Mouse (Mus musculus): ENCODE results near the gene Fhdc1.

Fhdc1 gene

GRCm38 (mm10) chr3:84474398-84474797 lies 5.8 kb downstream of the Fhdc1 start:
- DNase-seq: no peak

- DNase-seq: no peak
Observed at GRCm38 (mm10) chr3:84472955-84473354, 7.3 kb downstream of the Fhdc1 start.

- no peak for DNase-seq
Observed at GRCm38 (mm10) chr3:84472527-84472926, 7.7 kb downstream of the Fhdc1 start.

- DNase-seq: no peak
Observed at GRCm38 (mm10) chr3:84471146-84471545, 9.1 kb downstream of the Fhdc1 start.

GRCm38 (mm10) chr3:84468111-84468453 lies 12.1 kb downstream of the Fhdc1 start:
- DNase-seq: no peak

- no peak for DNase-seq
Observed at GRCm38 (mm10) chr3:84467419-84468110, 12.7 kb downstream of the Fhdc1 start.

GRCm38 (mm10) chr3:84465822-84466500 lies 14.3 kb downstream of the Fhdc1 start:
- no peak for DNase-seq

- DNase-seq: no peak
Observed at GRCm38 (mm10) chr3:84461687-84462086, 18.5 kb downstream of the Fhdc1 start.

GRCm38 (mm10) chr3:84460952-84461351 lies 19.3 kb downstream of the Fhdc1 start:
- no peak for DNase-seq

GRCm38 (mm10) chr3:84460499-84460898 lies 19.7 kb downstream of the Fhdc1 start:
- DNase-seq: no peak

GRCm38 (mm10) chr3:84455733-84456417 lies 24.4 kb downstream of the Fhdc1 start:
- DNase-seq: no peak

- no peak for DNase-seq
Observed at GRCm38 (mm10) chr3:84450651-84451050, 29.6 kb downstream of the Fhdc1 start.

- DNase-seq: no peak
Observed at GRCm38 (mm10) chr3:84449015-84449414, 31.2 kb downstream of the Fhdc1 start.

- DNase-seq: no peak
Observed at GRCm38 (mm10) chr3:84447803-84448202, 32.4 kb downstream of the Fhdc1 start.

- no peak for DNase-seq
Observed at GRCm38 (mm10) chr3:84445838-84446237, 34.4 kb downstream of the Fhdc1 start.

- DNase-seq: no peak
Observed at GRCm38 (mm10) chr3:84442890-84443289, 37.3 kb downstream of the Fhdc1 start.

GRCm38 (mm10) chr3:84439431-84440210 lies 40.6 kb downstream of the Fhdc1 start:
- no peak for DNase-seq

- DNase-seq: no peak
Observed at GRCm38 (mm10) chr3:84438840-84439239, 41.4 kb downstream of the Fhdc1 start.

- DNase-seq: no peak
Observed at GRCm38 (mm10) chr3:84438118-84438517, 42.1 kb downstream of the Fhdc1 start.

GRCm38 (mm10) chr3:84436947-84437346 lies 43.3 kb downstream of the Fhdc1 start:
- DNase-seq: no peak

- no peak for DNase-seq
Observed at GRCm38 (mm10) chr3:84435288-84436043, 44.8 kb downstream of the Fhdc1 start.

GRCm38 (mm10) chr3:84432797-84433445 lies 47.3 kb downstream of the Fhdc1 start:
- DNase-seq: no peak
